Mouse (Mus musculus) heart, embryonic 14.5 days (tissue): ENCODE measurements around the gene Snx30. TPM values are rescaled to one million over a fixed set of nuclear protein-coding genes. Genes with fewer than 3 reads are reported as not detected.

Experiments
- ATAC-seq: fragments of 200-750 bp; cut with Nextera tagmentation; 2 replicates; pipeline ENCODE4 v1.8.0; 2017; ENCODE audit warnings: low read depth, moderate TSS enrichment; ENCODE audit not compliant: insufficient number of reproducible peaks, insufficient read depth, low FRiP score
- H3K27ac ChIP-seq, 2 experiments: fragments of 200-500 bp in 1 of 2; fragments of 300-500 bp in 1 of 2; sonication (generic) in 1 of 2; replicated peaks in 1 of 2; 2 replicates each; pipeline ENCODE4 v1.5.1; 2012 to 2014; ENCODE audit warnings: low read depth in 2 of 2, low read length in 2 of 2, control low read depth in 1 of 2, mild to moderate bottlenecking in 1 of 2, mixed read lengths in 1 of 2; ENCODE audit not compliant: control insufficient read depth in 1 of 2, insufficient read depth in 1 of 2
- H3K27me3 ChIP-seq: fragments of 300-500 bp; sonication (generic); 2 replicates; pipeline ENCODE4 v1.6.1; 2014; ENCODE audit warnings: mild to moderate bottlenecking, low read length, control low read depth; ENCODE audit not compliant: control insufficient read depth, insufficient read depth
- H3K36me3 ChIP-seq: fragments of 300-500 bp; sonication (generic); 2 replicates; pipeline ENCODE4 v1.6.1; 2014; ENCODE audit warnings: mild to moderate bottlenecking, control low read depth, low read length, mixed read lengths; ENCODE audit not compliant: control insufficient read depth, insufficient read depth
- H3K4me1 ChIP-seq, 2 experiments: fragments of 200-500 bp in 1 of 2; fragments of 300-500 bp in 1 of 2; sonication (generic) in 1 of 2; 2 replicates each; pipeline ENCODE4 v1.6.1; 2012 to 2014; ENCODE audit warnings: low read length in 2 of 2, control low read depth in 1 of 2, mixed read lengths in 1 of 2; ENCODE audit not compliant: control insufficient read depth in 2 of 2, insufficient read depth in 2 of 2
- H3K4me2 ChIP-seq: fragments of 300-500 bp; sonication (generic); 2 replicates; pipeline ENCODE4 v1.6.1; 2014; ENCODE audit warnings: mild to moderate bottlenecking, low read length
- H3K4me3 ChIP-seq, 2 experiments: fragments of 200-500 bp in 1 of 2; fragments of 300-500 bp in 1 of 2; sonication (generic) in 1 of 2; 2 replicates each; pipeline ENCODE4 v1.5.1; 2012 to 2014; ENCODE audit warnings: low read length in 2 of 2, mild to moderate bottlenecking in 2 of 2, control low read depth in 1 of 2, low read depth in 1 of 2, moderate library complexity in 1 of 2; ENCODE audit not compliant: control insufficient read depth in 1 of 2, insufficient read depth in 1 of 2
- H3K9ac ChIP-seq: fragments of 300-500 bp; sonication (generic); 2 replicates; pipeline ENCODE4 v1.6.1; 2014; ENCODE audit warnings: mild to moderate bottlenecking, low read length
- H3K9me3 ChIP-seq: fragments of 300-500 bp; sonication (generic); 2 replicates; pipeline ENCODE4 v1.6.1; 2016; ENCODE audit warnings: low read length, control low read depth; ENCODE audit not compliant: control insufficient read depth
- WGBS: fragments of 180-500 bp; shearing (Covaris S2); extraction: QIAGEN DNeasy Blood & Tissue Kit; methylation state at CpG from one replicate; pipeline ENCODE4 v1.1.7; 2014; 5-methylcytosine and 5-hydroxymethylcytosine counted together
- polyA plus RNA-seq: library from polyadenylated mRNA; unstranded; fragments of >200 nt; fragmentation: Nextera tagmentation; extraction: Ambion mirVana; gene quantifications from 2 replicates; pipeline ENCODE4 v1.2.1, GENCODE M21; 2014

The Snx30 gene
- polyA plus RNA-seq, 1 experiment from 2014 or later, result 6.6 TPM

- no peaks in the 10 kb centered on the region for H3K9me3 ChIP-seq
- H3K4me1 ChIP-seq, result peaks cover 0 to 4% of the 10 kb centered on the region in 2 experiments; a peak in 1 of 4 replicates
- H3K27me3 ChIP-seq, result no peaks in the 10 kb centered on the region
- ATAC-seq, result no peak
- no peak overlapping the region for H3K9ac ChIP-seq
- no peak overlapping the region for H3K4me2 ChIP-seq
- no peak overlapping the region for H3K4me3 ChIP-seq
- 57% methylated on average over 4 of the region's 4 CpGs for WGBS
- no peak overlapping the region for H3K27ac ChIP-seq
- peaks cover 18% of the 10 kb centered on the region for H3K36me3 ChIP-seq
These were observed 56.2 kb downstream of the Snx30 start for GRCm38 (mm10) chr4:59861871-59862270.

GRCm38 (mm10) chr4:59862335-59862734, 56.7 kb downstream of the Snx30 start:
- H3K4me1 ChIP-seq, result peaks cover 0 to 4% of the 10 kb centered on the region in 2 experiments; a peak in 1 of 4 replicates
- H3K36me3 ChIP-seq, result peaks cover 15% of the 10 kb centered on the region
- no peak overlapping the region for H3K27ac ChIP-seq
- WGBS, result 83% methylated on average over 1 of the region's 1 CpGs
- no peak overlapping the region for H3K9ac ChIP-seq
- H3K27me3 ChIP-seq, result no peaks in the 10 kb centered on the region
- no peaks in the 10 kb centered on the region for H3K9me3 ChIP-seq
- H3K4me2 ChIP-seq, result no peak overlapping the region
- no peak overlapping the region for H3K4me3 ChIP-seq
- ATAC-seq, result no peak

- peaks cover 0 to 4% of the 10 kb centered on the region in 2 experiments; a peak in 1 of 4 replicates for H3K4me1 ChIP-seq
- no peaks in the 10 kb centered on the region for H3K9me3 ChIP-seq
- no peak overlapping the region for H3K4me3 ChIP-seq
- 44% methylated on average over 6 of the region's 6 CpGs for WGBS
- H3K9ac ChIP-seq, result no peak overlapping the region
- H3K27ac ChIP-seq, result 0 out of 4 replicates have a peak overlapping the region, but pooled peaks of 1 of the 2 experiments have one; percentile 1
- no peaks in the 10 kb centered on the region for H3K27me3 ChIP-seq
- ATAC-seq, result no peak
- H3K36me3 ChIP-seq, result peaks cover 10% of the 10 kb centered on the region
- no peak overlapping the region for H3K4me2 ChIP-seq
These were observed 58.2 kb downstream of the Snx30 start for GRCm38 (mm10) chr4:59863869-59864268.

- H3K27ac ChIP-seq, result no peak overlapping the region
- WGBS, result 77% methylated on average over 11 of the region's 11 CpGs
- H3K4me1 ChIP-seq, result peaks cover 3 to 19% of the 10 kb centered on the region in 2 experiments
- H3K4me2 ChIP-seq, result no peak overlapping the region
- H3K9ac ChIP-seq, result no peak overlapping the region
- H3K36me3 ChIP-seq, result peaks cover 8% of the 10 kb centered on the region; the same call in 1 of the 2 replicates
- H3K4me3 ChIP-seq, result no peak overlapping the region
- no peak for ATAC-seq
- no peaks in the 10 kb centered on the region for H3K27me3 ChIP-seq
- no peaks in the 10 kb centered on the region for H3K9me3 ChIP-seq
These were observed 62.4 kb downstream of the Snx30 start for GRCm38 (mm10) chr4:59868086-59868485.

- no peak overlapping the region for H3K9ac ChIP-seq
- no peak overlapping the region for H3K4me2 ChIP-seq
- peak overlapping the region in 1 of 2 experiments; percentile 78; a peak in 2 of 4 replicates for H3K27ac ChIP-seq
- no peak for ATAC-seq
- H3K4me1 ChIP-seq, result peaks cover 3 to 24% of the 10 kb centered on the region in 2 experiments
- H3K4me3 ChIP-seq, result no peak overlapping the region
- no peaks in the 10 kb centered on the region for H3K9me3 ChIP-seq
- peaks cover 8% of the 10 kb centered on the region; the same call in 1 of the 2 replicates for H3K36me3 ChIP-seq
- no peaks in the 10 kb centered on the region for H3K27me3 ChIP-seq
- WGBS, result 41% methylated on average over 6 of the region's 6 CpGs
These were observed 63.9 kb downstream of the Snx30 start for GRCm38 (mm10) chr4:59869488-59870057.

GRCm38 (mm10) chr4:59870433-59870832, 64.8 kb downstream of the Snx30 start:
- Histone ChIP-seq H3K9ac (no peak overlapping the region), H3K27me3 (no peaks in the 10 kb centered on the region), H3K4me1 (peaks cover 3 to 24% of the 10 kb centered on the region in 2 experiments), H3K9me3 (no peaks in the 10 kb centered on the region), H3K27ac (peak overlapping the region; percentile 39 to 46), H3K36me3 (peaks cover 8% of the 10 kb centered on the region; the same call in 1 of the 2 replicates), H3K4me2 (no peak overlapping the region), H3K4me3 (no peak overlapping the region)
- 55% methylated on average over 6 of the region's 6 CpGs for WGBS
- no peak for ATAC-seq

- no peak overlapping the region for H3K4me3 ChIP-seq
- no peaks in the 10 kb centered on the region for H3K9me3 ChIP-seq
- H3K27ac ChIP-seq, result peak overlapping the region; percentile 39 to 46
- peak overlapping the region; percentile 1; the same call in 1 of the 2 replicates for H3K9ac ChIP-seq
- no peaks in the 10 kb centered on the region for H3K27me3 ChIP-seq
- WGBS, result 31% methylated on average over 9 of the region's 9 CpGs
- peak; percentile 19; the same call in 1 of the 2 replicates for ATAC-seq
- peaks cover 8% of the 10 kb centered on the region; the same call in 1 of the 2 replicates for H3K36me3 ChIP-seq
- no peak overlapping the region for H3K4me2 ChIP-seq
- H3K4me1 ChIP-seq, result peaks cover 3 to 24% of the 10 kb centered on the region in 2 experiments
These were observed 65.4 kb downstream of the Snx30 start for GRCm38 (mm10) chr4:59870859-59871591.
